Mouse (Mus musculus) macrophage (primary cell): ENCODE data around the gene Sqor. TPM values are rescaled to one million over a fixed set of nuclear protein-coding genes. Genes with fewer than 3 reads are reported as not detected.

ENCODE experiments used
- H3K27ac ChIP-seq: fragments of 350-480 bp; formaldehyde crosslinking; 2 replicates; pipeline ENCODE4 v1.9.0; 2021
- H3K36me3 ChIP-seq: fragments of 350-480 bp; formaldehyde crosslinking; 2 replicates; pipeline ENCODE4 v1.9.0; 2021; ENCODE audit errors: inconsistent target
- H3K4me3 ChIP-seq: fragments of 350-480 bp; formaldehyde crosslinking; 2 replicates; pipeline ENCODE4 v1.9.0; 2021; ENCODE audit errors: inconsistent target
- H3K79me2 ChIP-seq: fragments of 350-480 bp; formaldehyde crosslinking; 2 replicates; pipeline ENCODE4 v1.9.0; 2021; ENCODE audit errors: inconsistent target
- WGBS: methylation state at CpG from one replicate; pipeline ENCODE4 v1.1.7; 2026; ENCODE audit warnings: inconsistent platforms; ENCODE audit not compliant: missing documents; 5-methylcytosine and 5-hydroxymethylcytosine counted together
- polyA plus RNA-seq: library from polyadenylated mRNA; stranded (reverse); fragments of 250-400 nt; gene quantifications from 3 replicates; pipeline ENCODE4 v1.2.4, GENCODE M21; 2018; ENCODE audit warnings: inconsistent platforms

Gene Sqor
- polyA plus RNA-seq, 1 experiment from 2014 or later = 43.6 TPM

- Histone ChIP-seq H3K27ac (peak overlapping the region; percentile 39), H3K79me2 (peaks cover 57% of the 10 kb centered on the region; the same call in 1 of the 2 replicates), H3K36me3 (no peaks in the 10 kb centered on the region), H3K4me3 (no peak overlapping the region)
- WGBS = 3% methylated on average over 2 of the region's 2 CpGs
Measured at GRCm38 (mm10) chr2:122771002-122771401, 6.0 kb downstream of the Sqor start.

- Histone ChIP-seq H3K4me3 (no peak overlapping the region), H3K27ac (no peak overlapping the region), H3K79me2 (peaks cover 39% of the 10 kb centered on the region; the same call in 1 of the 2 replicates), H3K36me3 (no peaks in the 10 kb centered on the region)
- 78% methylated on average over 1 of the region's 1 CpGs for WGBS
Measured at GRCm38 (mm10) chr2:122772899-122773298, 7.9 kb downstream of the Sqor start.

GRCm38 (mm10) chr2:122775491-122775890, 10.5 kb downstream of the Sqor start:
- no peak overlapping the region for H3K27ac ChIP-seq
- H3K4me3 ChIP-seq = no peak overlapping the region
- peaks cover 39% of the 10 kb centered on the region; the same call in 1 of the 2 replicates for H3K79me2 ChIP-seq
- no peaks in the 10 kb centered on the region for H3K36me3 ChIP-seq
- 100% methylated on average over 1 of the region's 1 CpGs for WGBS

- H3K27ac ChIP-seq = peak overlapping the region; percentile 28
- peaks cover 47% of the 10 kb centered on the region; the same call in 1 of the 2 replicates for H3K79me2 ChIP-seq
- 35% methylated on average over 2 of the region's 2 CpGs for WGBS
- H3K36me3 ChIP-seq = no peaks in the 10 kb centered on the region
- H3K4me3 ChIP-seq = no peak overlapping the region
Measured at GRCm38 (mm10) chr2:122776823-122777222, 11.8 kb downstream of the Sqor start.

- H3K36me3 ChIP-seq = no peaks in the 10 kb centered on the region
- H3K4me3 ChIP-seq = no peak overlapping the region
- H3K79me2 ChIP-seq = peaks cover 36% of the 10 kb centered on the region; the same call in 1 of the 2 replicates
- peak overlapping the region; percentile 57 for H3K27ac ChIP-seq
- WGBS = 78% methylated on average over 5 of the region's 5 CpGs
Measured at GRCm38 (mm10) chr2:122779967-122780366, 14.9 kb downstream of the Sqor start.

- Histone ChIP-seq H3K27ac (peak overlapping the region; percentile 57), H3K4me3 (no peak overlapping the region), H3K36me3 (no peaks in the 10 kb centered on the region), H3K79me2 (peaks cover 36% of the 10 kb centered on the region; the same call in 1 of the 2 replicates)
- 10% methylated on average over 3 of the region's 3 CpGs for WGBS
Measured at GRCm38 (mm10) chr2:122780447-122780846, 15.4 kb downstream of the Sqor start.

GRCm38 (mm10) chr2:122781590-122782356, 16.7 kb downstream of the Sqor start:
- Histone ChIP-seq H3K36me3 (peaks cover 9% of the 10 kb centered on the region; the same call in 1 of the 2 replicates), H3K79me2 (peaks cover 36% of the 10 kb centered on the region; the same call in 1 of the 2 replicates), H3K27ac (no peak overlapping the region), H3K4me3 (no peak overlapping the region)
- WGBS = 85% methylated on average over 8 of the region's 8 CpGs

- Histone ChIP-seq H3K27ac (no peak overlapping the region), H3K36me3 (peaks cover 20% of the 10 kb centered on the region), H3K4me3 (no peak overlapping the region), H3K79me2 (peaks cover 28% of the 10 kb centered on the region; the same call in 1 of the 2 replicates)
- WGBS = 100% methylated on average over 2 of the region's 2 CpGs
Measured at GRCm38 (mm10) chr2:122783730-122784129, 18.7 kb downstream of the Sqor start.

- H3K36me3 ChIP-seq = peaks cover 20% of the 10 kb centered on the region
Measured at GRCm38 (mm10) chr2:122784701-122785100, 19.7 kb downstream of the Sqor start.

GRCm38 (mm10) chr2:122786167-122786566, 21.1 kb downstream of the Sqor start:
- WGBS = 95% methylated on average over 2 of the region's 2 CpGs
- peaks cover 20% of the 10 kb centered on the region for H3K36me3 ChIP-seq
- H3K4me3 ChIP-seq = no peak overlapping the region
- H3K79me2 ChIP-seq = peaks cover 10% of the 10 kb centered on the region; the same call in 1 of the 2 replicates
- no peak overlapping the region for H3K27ac ChIP-seq

More at GRCm38 (mm10) chr2:122784701-122785100, 19.7 kb downstream of the Sqor start:
- peaks cover 18% of the 10 kb centered on the region; the same call in 1 of the 2 replicates for H3K79me2 ChIP-seq
- WGBS = 97% methylated on average over 3 of the region's 3 CpGs
- no peak overlapping the region for H3K4me3 ChIP-seq
- H3K27ac ChIP-seq = no peak overlapping the region

GRCm38 (mm10) chr2:122789311-122789710, 24.3 kb downstream of the Sqor start:
- Histone ChIP-seq H3K27ac (no peak overlapping the region), H3K79me2 (no peaks in the 10 kb centered on the region), H3K4me3 (no peak overlapping the region), H3K36me3 (peaks cover 25% of the 10 kb centered on the region)
- WGBS = 40% methylated on average over 7 of the region's 7 CpGs

- Histone ChIP-seq H3K27ac (no peak overlapping the region), H3K36me3 (peaks cover 25% of the 10 kb centered on the region), H3K4me3 (no peak overlapping the region), H3K79me2 (no peaks in the 10 kb centered on the region)
- WGBS = 34% methylated on average over 6 of the region's 6 CpGs
Measured at GRCm38 (mm10) chr2:122789730-122790129, 24.7 kb downstream of the Sqor start.

GRCm38 (mm10) chr2:122804392-122804791, 39.4 kb downstream of the Sqor start:
- Histone ChIP-seq H3K79me2 (no peaks in the 10 kb centered on the region), H3K4me3 (no peak overlapping the region), H3K36me3 (peaks cover 14% of the 10 kb centered on the region; the same call in 1 of the 2 replicates), H3K27ac (no peak overlapping the region)
- 89% methylated on average over 6 of the region's 6 CpGs for WGBS

- Histone ChIP-seq H3K4me3 (no peak overlapping the region), H3K79me2 (no peaks in the 10 kb centered on the region), H3K27ac (no peak overlapping the region), H3K36me3 (0 out of 2 replicates have a peak, but pooled peaks cover 9% of the 10 kb centered on the region)
- WGBS = 94% methylated on average over 3 of the region's 3 CpGs
Measured at GRCm38 (mm10) chr2:122806040-122806439, 41.0 kb downstream of the Sqor start.

- Histone ChIP-seq H3K36me3 (0 out of 2 replicates have a peak, but pooled peaks cover 2% of the 10 kb centered on the region), H3K4me3 (no peak overlapping the region), H3K27ac (no peak overlapping the region), H3K79me2 (no peaks in the 10 kb centered on the region)
- WGBS = 98% methylated on average over 4 of the region's 4 CpGs
Measured at GRCm38 (mm10) chr2:122809027-122809426, 44.0 kb downstream of the Sqor start.
